ENCODE assay signal across 9 mouse cellular contexts in the genomic region with DNA sequence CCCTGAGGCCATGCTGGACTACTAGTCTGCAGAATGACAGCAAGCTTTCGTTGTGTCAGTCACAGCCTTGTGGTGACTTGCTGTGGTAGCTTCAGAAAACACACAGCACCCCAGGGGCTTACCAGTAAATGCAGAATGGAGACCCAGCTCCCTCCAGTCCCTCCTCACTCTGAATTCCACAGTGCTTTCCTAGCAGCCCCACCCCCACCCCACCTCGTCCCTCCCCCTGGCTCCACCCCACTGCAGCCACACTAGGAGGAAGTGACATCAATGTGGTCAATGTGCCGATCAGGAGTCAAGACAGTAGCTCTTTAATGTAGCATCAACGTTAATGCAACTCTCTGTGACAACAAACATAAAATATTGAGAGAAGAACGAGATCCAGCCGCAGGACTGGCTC. TPM values are rescaled to one million over a fixed set of nuclear protein-coding genes. Genes with fewer than 3 reads are reported as not detected.
A peak's percentile ranks its signal among the peaks of the same experiment; 100 is the strongest.
DNase-seq lines count a peak whose midpoint lies in the region; ATAC-seq and TF ChIP-seq lines count a peak whose summit lies in the region.
"Had no signal": no experiment of that assay in that cellular context is flagged by ENCODE, and none has a peak within 500 bp of the region (broad histone marks: within the 10 kb centered on the region; RNA-seq: fewer than 3 reads in every experiment).

No protein-coding gene starts in this region.

- H3K27ac ChIP-seq in heart, embryonic 12.5 days (ENCODE audit: poor library complexity, severe bottlenecking): no peak overlapping the region
- no peak overlapping the region for H3K27ac ChIP-seq in hindbrain, postnatal 0 days
- H3K27ac ChIP-seq: forebrain, embryonic 15.5 days had no signal

- no peaks in the 10 kb centered on the region for H3K9me3 ChIP-seq in heart, embryonic 12.5 days (replicated peaks)
- no peaks in the 10 kb centered on the region for H3K9me3 ChIP-seq in G1E (replicated peaks)
- no peaks in the 10 kb centered on the region for H3K9me3 ChIP-seq in hindbrain, postnatal 0 days (ENCODE audit: low read length)
- H3K9me3 ChIP-seq: forebrain, embryonic 15.5 days had no signal

- no peak overlapping the region for H3K4me3 ChIP-seq in heart, embryonic 12.5 days
- H3K4me3 ChIP-seq in G1E (ENCODE audit: low read depth, low read length): no peak overlapping the region; the same call in 1 of the 2 replicates
- H3K4me3 ChIP-seq in hindbrain, postnatal 0 days (ENCODE audit: low read length): no peak overlapping the region
- H3K4me3 ChIP-seq: forebrain, embryonic 15.5 days had no signal

- WGBS in heart, embryonic 12.5 days: 35% methylated on average over 6 of the region's 6 CpGs
- WGBS in hindbrain, postnatal 0 days: 46% methylated on average over 6 of the region's 6 CpGs

- H3K4me2 ChIP-seq in heart, embryonic 12.5 days: peak overlapping the region; percentile 36
- no peak overlapping the region for H3K4me2 ChIP-seq in hindbrain, postnatal 0 days (ENCODE audit: low read depth, low read length)
- H3K4me2 ChIP-seq: forebrain, embryonic 15.5 days had no signal

- H3K27me3 ChIP-seq in heart, embryonic 12.5 days (replicated peaks): 0 out of 2 replicates have a peak, but pooled peaks cover 3% of the 10 kb centered on the region
- no peaks in the 10 kb centered on the region; the same call in 1 of the 2 replicates for H3K27me3 ChIP-seq in G1E (ENCODE audit: insufficient read depth, low read length)
- no peaks in the 10 kb centered on the region for H3K27me3 ChIP-seq in hindbrain, postnatal 0 days (ENCODE audit: insufficient read depth, low read length)
- H3K27me3 ChIP-seq: forebrain, embryonic 15.5 days had no signal

- no peak for DNase-seq in heart, postnatal 25 days (ENCODE audit: low spot score)
- peak; percentile 36 for DNase-seq in G1E (ENCODE audit: low spot score)
- peak; percentile 92 for DNase-seq in induced T-regulatory cell, adult 2 months (ENCODE audit: low read depth)
- DNase-seq in gastrocnemius, postnatal 10 days: no peak
- no peak for DNase-seq in layer of hippocampus, adult 11-12 months (ENCODE audit: low spot score)
- DNase-seq in hindbrain, postnatal 0 days (ENCODE audit: low spot score): no peak

- intact Hi-C loops in heart, postnatal 25 days (cut with DNase I): no loop called here

- no peaks in the 10 kb centered on the region for H3K36me3 ChIP-seq in heart, embryonic 12.5 days
- no peaks in the 10 kb centered on the region for H3K36me3 ChIP-seq in G1E (replicated peaks)
- no peaks in the 10 kb centered on the region for H3K36me3 ChIP-seq in hindbrain, postnatal 0 days (ENCODE audit: insufficient read depth, low read length)
- H3K36me3 ChIP-seq: forebrain, embryonic 15.5 days had no signal

- H3K4me1 ChIP-seq in heart, embryonic 12.5 days (replicated peaks): peaks cover 43% of the 10 kb centered on the region
- peaks cover 6% of the 10 kb centered on the region for H3K4me1 ChIP-seq in G1E (ENCODE audit: insufficient read depth, low read depth, low read length)
- no peaks in the 10 kb centered on the region for H3K4me1 ChIP-seq in hindbrain, postnatal 0 days (ENCODE audit: insufficient read depth, low read length)

- no peak for TF ChIP-seq CTCF in G1E (IDR thresholded peaks at IDR 0.05; ENCODE audit: low read depth, low read length)
- TF ChIP-seq CTCF in hindbrain, postnatal 0 days (IDR thresholded peaks at IDR 0.05; ENCODE audit: low read depth): no peak

- no peak for ATAC-seq in heart, embryonic 12.5 days (ENCODE audit: insufficient number of reproducible peaks, low FRiP score)
- ATAC-seq in G1E (ENCODE audit: extremely low read depth, insufficient number of reproducible peaks, low FRiP score, poor library complexity, severe bottlenecking): 0 out of 2 replicates have a peak, but pooled peaks have one; percentile 40
- ATAC-seq in megakaryocyte-erythroid progenitor cell, adult 5-6 weeks (replicated peaks; ENCODE audit: low FRiP score, low TSS enrichment, poor library complexity, severe bottlenecking): peak; percentile 72
- ATAC-seq in hindbrain, postnatal 0 days: no peak
- ATAC-seq: forebrain, embryonic 15.5 days had no signal

- no peak overlapping the region for H3K9ac ChIP-seq in heart, embryonic 12.5 days
- H3K9ac ChIP-seq in hindbrain, postnatal 0 days (replicated peaks; ENCODE audit: low read length): no peak overlapping the region
- H3K9ac ChIP-seq: forebrain, embryonic 15.5 days had no signal

RNA-seq across cellular contexts. Expression of gene Hopx, which starts 25.2 kb away (rescaled TPM):
- 14.4 and 14.6 TPM in 2 replicates for polyA plus RNA-seq in heart, embryonic 12.5 days (2016; fragmentation: Nextera tagmentation; extraction: Ambion mirVana)
- total RNA-seq in heart, postnatal 25 days (2021): 100 to 1,000 TPM; 402 to 442 TPM
- total RNA-seq in G1E (2014; fragmentation: Nextera tagmentation) (not detected in 2 replicates), G1E (2017) (not detected in 2 replicates)
- not detected in 2 replicates for polyA plus RNA-seq in G1E (2012)
- 1.9 and 4.7 TPM in 2 replicates for total RNA-seq in megakaryocyte-erythroid progenitor cell, adult 5-6 weeks (2014; fragmentation: Nextera tagmentation)
- 1.3 and 2.4 TPM in 2 replicates for total RNA-seq in megakaryocyte-erythroid progenitor cell, adult 5-6 weeks (2017)
- total RNA-seq in gastrocnemius, postnatal 10 days (2021): 10 to 100 TPM; 11.2 to 13.9 TPM
- total RNA-seq in hindbrain, postnatal 0 days (2014; rRNA removed): 69.6 and 94.8 TPM in 2 replicates
- 7.3 and 10.3 TPM in 2 replicates for polyA plus RNA-seq in hindbrain, postnatal 0 days (2015; fragmentation: Nextera tagmentation; extraction: Ambion mirVana)

Comparison
In these comparisons a context has a peak if more than half of its experiments do, and no peak if none do; other contexts are left out.
1. ATAC-seq: peak in G1E (single experiment) and megakaryocyte-erythroid progenitor cell, adult 5-6 weeks (single experiment); none in heart, embryonic 12.5 days (single experiment) and hindbrain, postnatal 0 days (single experiment).
2. DNase-seq: peak in G1E (single experiment) and induced T-regulatory cell, adult 2 months (single experiment); none in heart, postnatal 25 days (single experiment), gastrocnemius, postnatal 10 days (single experiment), layer of hippocampus, adult 11-12 months (single experiment) and hindbrain, postnatal 0 days (single experiment).